ENCODE assay signal across 15 mouse cellular contexts in the genomic region with DNA sequence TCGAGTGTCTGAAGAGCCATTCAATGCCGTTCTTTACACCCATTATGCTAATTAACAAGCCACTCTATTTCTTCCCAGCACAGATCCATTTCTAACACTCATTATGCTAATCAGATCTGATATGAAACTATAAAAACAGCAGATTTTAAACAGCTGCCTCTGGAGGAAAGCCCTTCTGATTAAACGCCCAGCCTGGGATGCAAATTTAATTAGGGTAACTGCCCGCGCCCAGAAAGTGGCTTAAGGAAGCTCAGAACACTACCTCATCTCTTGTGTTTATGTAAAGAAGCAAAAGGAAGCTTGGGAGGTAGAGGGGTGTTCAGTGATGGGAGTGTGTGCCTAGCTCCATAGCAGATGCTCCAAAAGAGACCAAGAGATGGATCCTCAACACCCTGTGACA. TPM values are rescaled to one million over a fixed set of nuclear protein-coding genes. Genes with fewer than 3 reads are reported as not detected.
DNase-seq lines count a peak whose midpoint lies in the region; ATAC-seq lines count a peak whose summit lies in the region.
"Had no signal": no experiment of that assay in that cellular context is flagged by ENCODE, and none has a peak within 500 bp of the region (broad histone marks: within the 10 kb centered on the region; RNA-seq: fewer than 3 reads in every experiment).

No protein-coding gene starts in this region.

- 69% methylated on average over 5 of the region's 5 CpGs for WGBS in limb, embryonic 12.5 days
- 80% methylated on average over 5 of the region's 5 CpGs for WGBS in limb, embryonic 10.5 days
- 28% methylated on average over 5 of the region's 5 CpGs for WGBS in forebrain, embryonic 12.5 days
- 9% methylated on average over 5 of the region's 5 CpGs for WGBS in forebrain, embryonic 16.5 days
- WGBS in neural tube, embryonic 14.5 days = 28% methylated on average over 5 of the region's 5 CpGs

- H3K4me1 ChIP-seq in limb, embryonic 12.5 days (replicated peaks) = peaks cover 3% of the 10 kb centered on the region; the same call in 1 of the 2 replicates
- no peaks in the 10 kb centered on the region for H3K4me1 ChIP-seq in limb, embryonic 10.5 days
- peaks cover 10% of the 10 kb centered on the region; the same call in 1 of the 2 replicates for H3K4me1 ChIP-seq in forebrain, embryonic 12.5 days
- H3K4me1 ChIP-seq in forebrain, embryonic 16.5 days (replicated peaks; ENCODE audit: control insufficient read depth, insufficient read depth, low read length) = peaks cover 22% of the 10 kb centered on the region
- H3K4me1 ChIP-seq in neural tube, embryonic 14.5 days (ENCODE audit: control insufficient read depth, insufficient read depth, low read length) = peaks cover 4% of the 10 kb centered on the region; the same call in 1 of the 2 replicates
- H3K4me1 ChIP-seq: embryonic facial prominence, embryonic 12.5 days; heart, embryonic 15.5 days had no signal

- H3K27ac ChIP-seq in limb, embryonic 12.5 days = 0 out of 2 replicates have a peak overlapping the region, but pooled peaks have one; percentile 29
- H3K27ac ChIP-seq in limb, embryonic 10.5 days = no peak overlapping the region
- peak overlapping the region; percentile 54 for H3K27ac ChIP-seq in forebrain, embryonic 12.5 days
- peak overlapping the region; percentile 83 for H3K27ac ChIP-seq in forebrain, embryonic 16.5 days (ENCODE audit: low read length)
- H3K27ac ChIP-seq in neural tube, embryonic 14.5 days (ENCODE audit: low read depth, low read length) = no peak overlapping the region
- H3K27ac ChIP-seq: embryonic facial prominence, embryonic 12.5 days; heart, embryonic 15.5 days; stomach, postnatal 0 days had no signal

- H3K4me3 ChIP-seq in limb, embryonic 12.5 days (replicated peaks) = no peak overlapping the region
- H3K4me3 ChIP-seq in limb, embryonic 10.5 days = no peak overlapping the region
- no peak overlapping the region for H3K4me3 ChIP-seq in forebrain, embryonic 12.5 days (replicated peaks)
- H3K4me3 ChIP-seq in forebrain, embryonic 16.5 days (replicated peaks; ENCODE audit: low read length) = no peak overlapping the region
- no peak overlapping the region for H3K4me3 ChIP-seq in neural tube, embryonic 14.5 days (ENCODE audit: low read depth, low read length)
- H3K4me3 ChIP-seq: embryonic facial prominence, embryonic 12.5 days; heart, embryonic 15.5 days had no signal

- no peak for ATAC-seq in limb, embryonic 12.5 days (ENCODE audit: insufficient number of reproducible peaks, insufficient read depth, low FRiP score, low TSS enrichment, low read depth)
- ATAC-seq in forebrain, embryonic 12.5 days (ENCODE audit: low FRiP score) = peak; percentile 71; the same call in 1 of the 2 replicates
- peak; percentile 82 for ATAC-seq in forebrain, embryonic 16.5 days
- ATAC-seq in neural tube, embryonic 14.5 days (ENCODE audit: low read depth) = peak; percentile 56
- ATAC-seq: liver, postnatal 0 days had no signal

- H3K9me3 ChIP-seq in limb, embryonic 12.5 days = no peaks in the 10 kb centered on the region; the same call in 1 of the 2 replicates
- no peaks in the 10 kb centered on the region for H3K9me3 ChIP-seq in limb, embryonic 10.5 days (replicated peaks)
- no peaks in the 10 kb centered on the region for H3K9me3 ChIP-seq in forebrain, embryonic 12.5 days
- H3K9me3 ChIP-seq in forebrain, embryonic 16.5 days (ENCODE audit: control insufficient read depth, low read length) = no peaks in the 10 kb centered on the region
- no peaks in the 10 kb centered on the region for H3K9me3 ChIP-seq in neural tube, embryonic 14.5 days (ENCODE audit: control insufficient read depth, low read length)
- H3K9me3 ChIP-seq: embryonic facial prominence, embryonic 12.5 days; heart, embryonic 15.5 days had no signal

- no peak overlapping the region for H3K9ac ChIP-seq in limb, embryonic 12.5 days (replicated peaks)
- no peak overlapping the region for H3K9ac ChIP-seq in forebrain, embryonic 12.5 days
- H3K9ac ChIP-seq in forebrain, embryonic 16.5 days (replicated peaks; ENCODE audit: low read depth, low read length) = no peak overlapping the region
- no peak overlapping the region for H3K9ac ChIP-seq in neural tube, embryonic 14.5 days (replicated peaks; ENCODE audit: low read depth, low read length)
- H3K9ac ChIP-seq: embryonic facial prominence, embryonic 12.5 days; heart, embryonic 15.5 days; liver, postnatal 0 days had no signal

- no peaks in the 10 kb centered on the region for H3K36me3 ChIP-seq in limb, embryonic 12.5 days
- H3K36me3 ChIP-seq in limb, embryonic 10.5 days = no peaks in the 10 kb centered on the region
- no peaks in the 10 kb centered on the region for H3K36me3 ChIP-seq in forebrain, embryonic 12.5 days (replicated peaks)
- H3K36me3 ChIP-seq in forebrain, embryonic 16.5 days (ENCODE audit: control insufficient read depth, insufficient read depth) = no peaks in the 10 kb centered on the region
- no peaks in the 10 kb centered on the region for H3K36me3 ChIP-seq in neural tube, embryonic 14.5 days (ENCODE audit: control insufficient read depth, insufficient read depth, low read length)
- H3K36me3 ChIP-seq: embryonic facial prominence, embryonic 12.5 days; heart, embryonic 15.5 days had no signal

- DNase-seq in limb, embryonic 10.5 days (ENCODE audit: low spot score) = no peak
- DNase-seq in kidney, adult 11 months = no peak
- no peak for DNase-seq in heart, adult 9 months (ENCODE audit: low spot score in 2 of 2)
- DNase-seq: cerebellum, postnatal 36 days; heart, adult 18-20 months; kidney, adult 18-20 months; kidney, postnatal 14 days; liver, postnatal 0 days had no signal

- H3K4me2 ChIP-seq in limb, embryonic 12.5 days = no peak overlapping the region
- H3K4me2 ChIP-seq in forebrain, embryonic 12.5 days = no peak overlapping the region
- no peak overlapping the region for H3K4me2 ChIP-seq in forebrain, embryonic 16.5 days (ENCODE audit: low read length)
- no peak overlapping the region for H3K4me2 ChIP-seq in neural tube, embryonic 14.5 days (ENCODE audit: low read depth, low read length)
- H3K4me2 ChIP-seq: embryonic facial prominence, embryonic 12.5 days; heart, embryonic 15.5 days had no signal

- H3K27me3 ChIP-seq in limb, embryonic 12.5 days = peaks cover 2% of the 10 kb centered on the region; the same call in 1 of the 2 replicates
- no peaks in the 10 kb centered on the region for H3K27me3 ChIP-seq in limb, embryonic 10.5 days (ENCODE audit: low read depth, poor library complexity, severe bottlenecking)
- peaks cover 25% of the 10 kb centered on the region for H3K27me3 ChIP-seq in forebrain, embryonic 12.5 days
- no peaks in the 10 kb centered on the region; the same call in 1 of the 2 replicates for H3K27me3 ChIP-seq in forebrain, embryonic 16.5 days (replicated peaks; ENCODE audit: control insufficient read depth, insufficient read depth, low read length)
- no peaks in the 10 kb centered on the region for H3K27me3 ChIP-seq in neural tube, embryonic 14.5 days (ENCODE audit: control insufficient read depth, insufficient read depth, low read length)
- H3K27me3 ChIP-seq: embryonic facial prominence, embryonic 12.5 days; heart, embryonic 15.5 days had no signal

RNA-seq across cellular contexts. Expression of gene Vgll4, which starts 17.4 kb away (rescaled TPM):
- 146 and 156 TPM in 2 replicates for polyA plus RNA-seq in limb, embryonic 12.5 days (2016; fragmentation: Nextera tagmentation; extraction: Ambion mirVana)
- 114 and 129 TPM in 2 replicates for polyA plus RNA-seq in limb, embryonic 10.5 days (2016; fragmentation: Nextera tagmentation; extraction: Ambion mirVana)
- polyA plus RNA-seq in forebrain, embryonic 12.5 days (2016; fragmentation: Nextera tagmentation; extraction: Ambion mirVana) = 91.2 and 96.1 TPM in 2 replicates
- 74.3 and 79.0 TPM in 2 replicates for polyA plus RNA-seq in forebrain, embryonic 16.5 days (2015; fragmentation: Nextera tagmentation; extraction: Ambion mirVana)
- polyA plus RNA-seq in neural tube, embryonic 14.5 days (2014; fragmentation: Nextera tagmentation; extraction: Ambion mirVana) = 35.6 and 43.3 TPM in 2 replicates

Comparison
In these comparisons a context has a peak if more than half of its experiments do, and no peak if none do; other contexts are left out.
1. H3K27ac ChIP-seq: peak in limb, embryonic 12.5 days (single experiment), forebrain, embryonic 12.5 days (single experiment) and forebrain, embryonic 16.5 days (single experiment); none in limb, embryonic 10.5 days (single experiment) and neural tube, embryonic 14.5 days (single experiment).